Mouse (Mus musculus) limb, embryonic 15.5 days (tissue): ENCODE measurements around the gene Ezh1. TPM values are rescaled to one million over a fixed set of nuclear protein-coding genes. Genes with fewer than 3 reads are reported as not detected.
A peak's percentile ranks its signal among the peaks of the same experiment; 100 is the strongest.

Experiments used
- ATAC-seq: fragments of 200-750 bp; cut with Nextera tagmentation; 2 replicates; pipeline ENCODE4 v1.8.0; 2017; ENCODE audit warnings: low read depth, moderate TSS enrichment; ENCODE audit not compliant: insufficient number of reproducible peaks, low FRiP score, low TSS enrichment
- H3K27ac ChIP-seq: fragments of 300-500 bp; sonication (generic); 2 replicates; pipeline ENCODE4 v1.5.1; 2015; ENCODE audit warnings: moderate library complexity, mild to moderate bottlenecking, inconsistent platforms
- H3K27me3 ChIP-seq: fragments of 300-500 bp; sonication (generic); 2 replicates; pipeline ENCODE4 v1.6.1; 2015; ENCODE audit warnings: inconsistent platforms
- H3K36me3 ChIP-seq: fragments of 300-500 bp; sonication (generic); 2 replicates; pipeline ENCODE4 v1.6.1; 2015; ENCODE audit warnings: inconsistent platforms
- H3K4me1 ChIP-seq: fragments of 300-500 bp; sonication (generic); 2 replicates; pipeline ENCODE4 v1.6.1; 2015; ENCODE audit warnings: inconsistent platforms
- H3K4me2 ChIP-seq: fragments of 300-500 bp; sonication (generic); 2 replicates; pipeline ENCODE4 v1.6.1; 2015; ENCODE audit warnings: mild to moderate bottlenecking, inconsistent platforms
- H3K4me3 ChIP-seq: fragments of 300-500 bp; sonication (generic); 2 replicates; pipeline ENCODE4 v1.5.1; 2015; ENCODE audit warnings: mild to moderate bottlenecking, inconsistent platforms
- H3K9ac ChIP-seq: fragments of 300-500 bp; sonication (generic); 2 replicates; pipeline ENCODE4 v1.6.1; 2015; ENCODE audit warnings: inconsistent platforms
- H3K9me3 ChIP-seq: fragments of 300-500 bp; sonication (generic); 2 replicates; pipeline ENCODE4 v1.6.1; 2016; ENCODE audit warnings: inconsistent platforms
- WGBS: fragments of 180-500 bp; shearing (Covaris S2); methylation state at CpG from one replicate; pipeline ENCODE4 v1.1.7; 2015; 5-methylcytosine and 5-hydroxymethylcytosine counted together
- polyA plus RNA-seq: library from polyadenylated mRNA; unstranded; fragments of >200 nt; fragmentation: Nextera tagmentation; extraction: Ambion mirVana; gene quantifications from 2 replicates; pipeline ENCODE4 v1.2.1, GENCODE M21; 2015

Gene Ezh1
- polyA plus RNA-seq, 1 experiment from 2014 or later = 15.6 TPM

DNA sequence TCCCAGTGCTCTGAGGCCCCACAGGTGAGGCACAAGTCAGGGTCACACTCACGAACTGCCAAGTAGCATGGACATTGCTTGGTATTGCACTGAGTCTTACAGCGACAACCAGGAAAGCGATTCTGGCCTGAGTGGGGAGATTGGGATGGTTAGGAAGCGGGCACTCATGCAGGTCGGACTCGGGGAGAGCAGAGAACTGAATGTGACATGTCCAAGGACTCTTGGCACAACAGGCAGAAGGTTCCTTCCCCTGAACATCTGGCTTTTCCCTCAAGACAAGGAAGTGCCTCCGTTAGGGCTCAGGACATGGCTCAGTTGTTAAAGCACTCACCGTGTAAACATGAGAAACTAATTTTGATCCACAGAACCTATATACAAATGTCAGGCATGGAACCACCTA lies 30.7 kb downstream of the Ezh1 start:
- Histone ChIP-seq H3K27ac (no peak overlapping the region), H3K4me3 (no peak overlapping the region), H3K36me3 (peaks cover 81% of the 10 kb centered on the region), H3K4me2 (no peak overlapping the region), H3K27me3 (no peaks in the 10 kb centered on the region), H3K4me1 (peaks cover 9% of the 10 kb centered on the region), H3K9me3 (no peaks in the 10 kb centered on the region), H3K9ac (no peak overlapping the region)
- ATAC-seq = no peak
- 82% methylated on average over 8 of the region's 8 CpGs for WGBS

DNA sequence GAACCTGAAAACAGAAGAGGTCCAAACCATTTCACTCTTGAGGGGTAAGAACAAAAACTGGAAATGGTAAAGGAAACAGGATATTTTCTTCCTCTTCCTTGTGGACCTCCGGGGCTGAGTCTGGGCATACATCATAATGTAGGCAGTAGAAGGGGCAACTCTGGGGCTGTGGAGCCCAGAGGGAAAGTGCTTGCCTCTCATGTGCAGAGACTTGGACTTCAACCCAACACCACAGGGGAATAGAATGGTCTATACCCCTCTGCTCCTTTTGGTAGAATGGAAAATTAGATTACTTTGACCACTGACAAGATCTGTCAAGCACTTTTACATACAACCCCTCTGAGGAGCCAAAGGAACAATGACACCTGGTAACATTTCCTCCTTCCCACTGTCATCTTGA lies 31.2 kb downstream of the Ezh1 start:
- H3K27ac ChIP-seq = no peak overlapping the region
- H3K4me3 ChIP-seq = no peak overlapping the region
- peaks cover 77% of the 10 kb centered on the region for H3K36me3 ChIP-seq
- H3K9me3 ChIP-seq = no peaks in the 10 kb centered on the region
- H3K4me1 ChIP-seq = peaks cover 13% of the 10 kb centered on the region
- no peaks in the 10 kb centered on the region for H3K27me3 ChIP-seq
- 91% methylated on average over 1 of the region's 1 CpGs for WGBS
- H3K9ac ChIP-seq = no peak overlapping the region
- ATAC-seq = no peak
- no peak overlapping the region for H3K4me2 ChIP-seq

DNA sequence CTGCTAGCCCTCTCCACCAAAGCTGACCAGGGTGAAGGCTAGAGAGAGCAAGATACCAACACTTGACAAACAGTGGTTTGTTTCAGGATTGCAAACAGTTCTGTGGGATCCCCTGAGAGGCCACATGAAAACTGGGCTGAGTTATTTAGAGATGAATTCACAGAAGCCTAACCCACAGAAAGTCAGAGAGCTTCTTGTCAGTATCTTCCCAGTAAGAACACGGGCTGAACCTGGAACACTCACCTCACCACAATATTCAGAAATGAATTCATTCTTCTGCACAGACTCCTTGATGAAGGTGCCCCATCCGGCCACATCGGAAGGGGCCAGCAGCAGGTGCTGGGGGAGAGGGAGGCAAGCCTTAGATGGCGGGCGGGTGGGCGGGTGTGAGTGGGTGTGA lies 31.6 kb downstream of the Ezh1 start:
- no peak overlapping the region for H3K4me3 ChIP-seq
- WGBS = 90% methylated on average over 6 of the region's 6 CpGs
- no peaks in the 10 kb centered on the region for H3K9me3 ChIP-seq
- H3K36me3 ChIP-seq = peaks cover 72% of the 10 kb centered on the region
- H3K9ac ChIP-seq = no peak overlapping the region
- ATAC-seq = no peak
- H3K4me1 ChIP-seq = peaks cover 18% of the 10 kb centered on the region
- H3K27me3 ChIP-seq = no peaks in the 10 kb centered on the region
- no peak overlapping the region for H3K27ac ChIP-seq
- H3K4me2 ChIP-seq = no peak overlapping the region

DNA sequence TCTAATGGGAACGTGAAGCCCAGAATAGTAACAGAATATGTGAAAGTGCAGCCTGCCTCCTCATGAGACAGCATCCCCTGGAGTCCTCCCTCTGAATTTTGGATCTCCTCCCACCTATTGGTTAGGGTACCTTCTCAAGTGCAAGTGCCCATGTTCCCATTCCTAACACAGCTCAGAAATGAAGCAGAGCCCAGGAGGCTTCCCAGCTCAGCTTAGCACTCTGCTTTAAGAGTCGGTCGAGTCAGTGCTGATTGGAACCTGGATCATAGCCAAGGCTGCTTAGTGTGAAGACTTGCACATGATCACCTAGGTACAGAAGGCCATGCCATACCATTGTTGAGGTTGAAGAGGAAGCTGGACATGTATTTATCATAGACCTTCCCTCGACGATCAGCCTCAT lies 32.1 kb downstream of the Ezh1 start:
- ATAC-seq = no peak
- no peaks in the 10 kb centered on the region for H3K27me3 ChIP-seq
- no peak overlapping the region for H3K9ac ChIP-seq
- H3K36me3 ChIP-seq = peaks cover 67% of the 10 kb centered on the region
- no peaks in the 10 kb centered on the region for H3K9me3 ChIP-seq
- H3K4me3 ChIP-seq = no peak overlapping the region
- no peak overlapping the region for H3K4me2 ChIP-seq
- whole genome bisulfite sequencing = 71% methylated on average over 5 of the region's 5 CpGs
- peaks cover 23% of the 10 kb centered on the region for H3K4me1 ChIP-seq
- no peak overlapping the region for H3K27ac ChIP-seq

DNA sequence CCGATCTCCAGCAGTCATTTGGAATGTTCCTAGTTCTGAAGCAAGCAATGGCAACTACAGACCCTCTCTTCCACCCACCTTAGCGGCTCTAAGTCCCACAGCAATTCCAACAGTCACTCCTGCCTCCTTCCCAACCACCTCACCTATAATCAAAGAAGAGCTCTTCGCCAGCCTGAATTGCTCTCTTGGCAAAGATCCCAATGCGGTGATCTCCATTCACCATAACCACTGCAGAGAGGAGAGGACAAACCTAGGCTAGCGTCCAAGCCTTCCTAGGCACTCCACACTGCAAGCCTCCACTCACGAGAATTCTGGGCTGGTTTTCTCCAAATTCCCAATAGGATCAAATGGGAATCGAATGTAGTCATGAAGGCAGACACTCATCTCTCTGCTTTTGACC lies 33.2 kb downstream of the Ezh1 start:
- whole genome bisulfite sequencing = 88% methylated on average over 7 of the region's 7 CpGs
- H3K36me3 ChIP-seq = peaks cover 57% of the 10 kb centered on the region

DNA sequence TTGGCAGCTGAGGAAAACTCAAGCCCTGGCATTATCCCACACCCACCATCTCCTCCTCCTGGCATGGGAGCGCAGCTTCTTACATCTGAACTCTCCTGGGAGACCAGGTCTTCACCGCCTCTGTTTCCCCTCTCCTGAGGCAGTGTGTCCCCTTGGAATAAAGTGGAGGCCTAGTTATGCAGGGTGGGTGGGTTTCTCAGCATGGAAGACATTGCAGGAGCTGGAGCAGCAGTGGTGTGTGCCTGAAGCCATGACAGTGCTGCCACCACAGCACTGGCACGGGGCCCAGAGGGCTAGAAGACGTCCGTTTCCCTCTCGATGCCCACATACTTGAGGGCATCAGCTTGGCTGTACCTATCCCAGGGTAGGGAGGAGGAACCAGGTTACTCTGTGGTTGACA lies 33.6 kb downstream of the Ezh1 start:
- Histone ChIP-seq H3K4me3 (no peak overlapping the region), H3K4me1 (peaks cover 27% of the 10 kb centered on the region), H3K27me3 (no peaks in the 10 kb centered on the region), H3K36me3 (peaks cover 52% of the 10 kb centered on the region), H3K9ac (no peak overlapping the region), H3K9me3 (no peaks in the 10 kb centered on the region), H3K4me2 (no peak overlapping the region), H3K27ac (no peak overlapping the region)
- ATAC-seq = no peak
- 90% methylated on average over 6 of the region's 6 CpGs for WGBS

More for the DNA sequence above, 33.2 kb downstream of the Ezh1 start:
- H3K4me2 ChIP-seq = no peak overlapping the region
- no peaks in the 10 kb centered on the region for H3K27me3 ChIP-seq
- H3K4me1 ChIP-seq = peaks cover 27% of the 10 kb centered on the region
- H3K4me3 ChIP-seq = no peak overlapping the region
- no peak overlapping the region for H3K9ac ChIP-seq
- no peak overlapping the region for H3K27ac ChIP-seq
- no peak for ATAC-seq
- H3K9me3 ChIP-seq = no peaks in the 10 kb centered on the region

DNA sequence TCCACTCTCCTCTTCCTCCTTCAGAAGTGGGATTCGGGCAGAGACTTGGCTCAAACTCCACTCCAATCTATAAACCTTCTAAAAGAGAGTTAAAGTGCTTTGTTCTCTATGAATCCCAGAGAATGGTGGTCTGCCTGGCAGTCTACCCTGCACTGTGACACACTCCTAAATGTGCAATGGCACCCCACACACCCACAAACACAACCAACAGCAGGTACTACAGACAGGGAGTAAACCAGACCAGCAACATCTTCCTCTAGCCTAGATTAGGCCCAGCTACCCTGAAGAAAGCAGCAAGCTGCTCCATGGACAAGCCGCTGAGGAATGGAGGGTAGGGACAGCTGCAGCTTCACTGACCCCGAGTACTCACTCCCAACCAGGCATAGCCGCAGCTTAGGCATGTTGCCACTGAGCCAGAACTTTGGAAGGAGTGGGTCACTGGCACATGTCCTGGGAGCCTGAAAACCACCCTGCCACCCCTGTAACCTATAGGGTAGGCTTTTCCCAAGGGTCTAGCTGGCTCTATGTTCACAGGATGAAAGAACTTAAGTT lies 34.3 kb downstream of the Ezh1 start:
- ATAC-seq = no peak
- 73% methylated on average over 4 of the region's 4 CpGs for WGBS

DNA sequence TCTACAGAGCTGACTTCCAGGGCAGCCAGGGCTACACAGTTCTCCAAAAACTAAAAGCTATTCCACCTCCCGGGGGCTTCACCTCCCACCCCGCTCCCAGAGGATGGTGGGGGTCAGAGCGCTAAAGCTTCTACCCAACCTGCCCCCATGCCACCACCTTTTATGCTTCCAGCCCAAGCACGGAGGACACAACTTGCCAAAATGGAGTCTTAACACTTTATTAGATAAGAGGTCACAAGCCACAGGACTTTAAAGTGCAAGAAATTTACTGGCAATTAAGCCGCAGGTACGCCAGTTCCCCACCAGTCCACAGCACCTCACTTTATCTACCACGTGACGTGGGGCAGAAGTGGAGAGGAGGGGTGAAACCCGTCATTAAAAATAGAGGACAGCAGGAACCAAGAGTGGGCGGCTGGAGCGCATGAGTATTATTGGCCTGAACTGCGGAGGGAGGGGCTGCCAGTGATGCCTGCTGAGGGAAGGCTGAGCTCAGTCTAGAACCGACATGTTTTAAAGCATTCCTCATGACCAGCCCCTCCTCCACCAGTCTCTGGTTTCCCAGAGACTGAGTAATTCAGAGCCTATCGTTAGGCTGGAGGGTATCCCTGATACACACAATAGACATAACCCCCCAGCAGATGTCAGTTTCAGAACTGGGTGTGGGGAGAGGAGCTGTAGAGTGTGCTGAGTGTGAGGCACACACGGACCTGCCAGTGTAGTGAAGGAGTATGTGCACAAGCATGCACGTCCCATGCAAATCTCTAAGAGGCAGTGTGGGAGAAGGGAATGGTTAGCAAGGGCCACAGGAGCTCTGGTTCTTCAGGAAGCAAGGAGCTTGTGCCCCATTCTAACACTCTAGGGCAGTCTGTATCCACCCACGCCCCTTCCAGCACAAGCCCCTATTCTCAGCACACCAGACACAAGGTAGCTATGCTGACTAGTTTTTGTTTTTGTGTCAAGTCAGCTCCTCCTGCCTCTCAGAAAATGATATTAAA lies 35.1 kb downstream of the Ezh1 start:
- 41% methylated on average over 17 of the region's 17 CpGs for WGBS
- H3K4me3 ChIP-seq = no peak overlapping the region
- H3K27me3 ChIP-seq = no peaks in the 10 kb centered on the region
- no peak for ATAC-seq
- H3K27ac ChIP-seq = peak overlapping the region; percentile 75
- H3K4me1 ChIP-seq = peaks cover 27% of the 10 kb centered on the region
- H3K9me3 ChIP-seq = no peaks in the 10 kb centered on the region
- no peak overlapping the region for H3K4me2 ChIP-seq
- H3K36me3 ChIP-seq = peaks cover 38% of the 10 kb centered on the region
- H3K9ac ChIP-seq = no peak overlapping the region

More for the DNA sequence above, 34.3 kb downstream of the Ezh1 start:
- Histone ChIP-seq H3K9me3 (no peaks in the 10 kb centered on the region), H3K27me3 (no peaks in the 10 kb centered on the region), H3K9ac (no peak overlapping the region), H3K4me1 (peaks cover 27% of the 10 kb centered on the region), H3K27ac (peak overlapping the region; percentile 28; the same call in 1 of the 2 replicates), H3K4me2 (no peak overlapping the region), H3K4me3 (no peak overlapping the region), H3K36me3 (peaks cover 46% of the 10 kb centered on the region)

DNA sequence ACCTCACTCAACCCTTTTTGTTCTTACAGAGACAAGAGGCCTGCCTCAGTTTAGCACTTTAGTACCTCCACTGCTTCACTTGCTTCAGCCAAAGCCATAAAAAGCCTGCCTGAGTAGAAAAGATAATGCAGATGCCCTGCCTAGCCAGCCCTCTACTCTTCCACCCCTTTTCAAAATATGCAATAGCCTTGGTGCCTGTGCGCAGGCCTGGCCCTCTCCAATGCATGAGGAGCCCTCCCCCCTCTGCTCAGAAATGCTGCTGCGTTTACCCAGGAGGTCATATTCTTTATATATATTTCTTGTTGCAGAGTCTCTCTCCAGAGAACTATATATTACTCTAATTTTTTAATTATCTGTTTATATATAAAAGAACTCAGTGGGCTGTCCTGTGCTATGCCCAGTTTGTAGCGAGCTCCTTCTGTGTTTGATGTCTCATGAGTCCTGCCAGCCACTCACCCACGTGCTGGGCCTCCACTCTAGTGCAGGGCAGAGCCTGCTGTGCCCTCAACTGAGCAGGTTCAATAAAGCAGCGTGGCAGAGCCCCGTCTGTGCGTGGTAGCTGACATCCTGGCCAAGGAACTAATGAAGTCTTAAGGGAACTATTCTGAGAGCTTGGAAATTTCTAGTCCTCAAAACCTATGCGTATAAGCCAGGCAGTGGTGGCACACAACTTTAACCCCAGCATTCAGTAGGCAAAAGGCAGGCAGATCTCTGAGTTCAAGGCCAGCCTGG lies 35.9 kb downstream of the Ezh1 start:
- no peaks in the 10 kb centered on the region for H3K9me3 ChIP-seq
- no peak overlapping the region for H3K4me2 ChIP-seq
- ATAC-seq = no peak
- H3K27me3 ChIP-seq = no peaks in the 10 kb centered on the region
- no peak overlapping the region for H3K9ac ChIP-seq
- H3K4me3 ChIP-seq = no peak overlapping the region
- H3K27ac ChIP-seq = peak overlapping the region; percentile 75
- WGBS = 38% methylated on average over 8 of the region's 8 CpGs
- peaks cover 27% of the 10 kb centered on the region for H3K4me1 ChIP-seq
- peaks cover 29% of the 10 kb centered on the region for H3K36me3 ChIP-seq

DNA sequence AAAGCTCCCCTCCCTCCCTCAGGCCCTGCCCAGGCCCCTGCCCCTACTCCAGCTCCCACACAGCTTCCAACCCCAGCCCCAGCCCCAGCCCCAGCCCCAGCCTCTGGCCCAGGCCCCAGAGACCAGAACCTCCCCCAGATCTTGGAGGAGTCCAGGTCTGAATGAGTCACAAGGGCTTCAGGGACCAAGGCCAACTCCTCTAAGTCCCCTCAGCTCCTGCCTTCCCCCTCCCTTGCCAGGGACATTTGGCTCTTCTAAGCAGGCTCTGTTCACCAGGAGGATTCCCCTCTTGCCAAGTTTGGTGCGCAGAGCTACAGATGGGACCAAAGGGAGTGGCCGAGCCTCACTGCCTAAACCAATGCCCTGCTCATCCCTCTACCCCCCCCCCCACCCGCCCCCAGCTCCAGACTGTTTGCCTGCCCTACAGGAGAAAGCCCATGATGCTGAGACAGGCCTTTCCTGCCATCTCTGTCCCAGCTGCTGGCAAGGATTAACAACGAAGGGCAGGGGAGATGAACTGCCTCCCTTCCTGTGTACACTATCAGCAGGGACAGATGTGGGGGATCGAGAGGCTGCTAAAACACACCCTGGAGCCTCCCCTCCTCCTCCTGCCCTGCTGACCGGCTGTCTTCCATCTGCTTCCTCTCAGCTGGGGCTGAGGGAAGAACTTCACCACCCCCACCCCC lies 36.6 kb downstream of the Ezh1 start:
- no peaks in the 10 kb centered on the region for H3K27me3 ChIP-seq
- H3K36me3 ChIP-seq = peaks cover 22% of the 10 kb centered on the region
- H3K4me1 ChIP-seq = peaks cover 27% of the 10 kb centered on the region
- WGBS = 16% methylated on average over 5 of the region's 6 CpGs
- no peak overlapping the region for H3K9ac ChIP-seq
- no peak overlapping the region for H3K4me3 ChIP-seq
- no peaks in the 10 kb centered on the region for H3K9me3 ChIP-seq
- peak; percentile 71 for ATAC-seq
- peak overlapping the region; percentile 75 for H3K27ac ChIP-seq
- no peak overlapping the region for H3K4me2 ChIP-seq

DNA sequence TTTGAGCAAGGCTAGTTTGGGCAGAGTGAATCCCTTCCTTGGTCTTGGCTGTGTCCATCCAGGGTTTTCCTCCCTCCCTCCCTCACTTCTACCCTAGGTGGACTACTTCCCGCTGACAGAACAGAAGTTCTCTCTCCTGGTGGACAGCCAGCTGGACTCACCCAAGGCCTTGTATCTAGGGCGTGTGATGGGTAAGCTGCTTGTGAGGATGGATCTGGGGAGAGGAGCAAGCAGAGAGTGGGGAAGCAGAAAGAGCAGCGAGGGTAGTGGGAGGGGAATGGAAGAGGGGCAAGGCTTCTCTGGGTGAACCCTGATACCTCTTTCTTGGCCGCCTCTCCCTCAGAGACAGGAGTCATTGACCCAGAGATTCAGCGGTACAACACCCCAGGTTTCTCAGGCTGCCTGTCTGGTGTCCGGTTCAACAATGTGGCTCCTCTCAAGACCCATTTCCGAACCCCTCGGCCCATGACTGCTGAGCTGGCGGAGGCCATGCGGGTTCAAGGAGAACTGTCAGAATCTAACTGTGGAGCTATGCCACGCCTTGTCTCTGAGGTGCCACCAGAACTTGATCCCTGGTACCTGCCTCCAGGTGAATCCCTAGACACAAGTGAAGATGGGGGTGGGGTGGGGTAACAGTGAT lies 38.0 kb downstream of the Ezh1 start:
- no peak overlapping the region for H3K9ac ChIP-seq
- peaks cover 27% of the 10 kb centered on the region for H3K4me1 ChIP-seq
- ATAC-seq = no peak
- no peaks in the 10 kb centered on the region for H3K9me3 ChIP-seq
- H3K4me3 ChIP-seq = no peak overlapping the region
- H3K36me3 ChIP-seq = peaks cover 9% of the 10 kb centered on the region; the same call in 1 of the 2 replicates
- H3K4me2 ChIP-seq = no peak overlapping the region
- WGBS = 82% methylated on average over 11 of the region's 11 CpGs
- H3K27me3 ChIP-seq = no peaks in the 10 kb centered on the region
- H3K27ac ChIP-seq = peak overlapping the region; percentile 3; the same call in 1 of the 2 replicates
